12 mouse cellular contexts compared by ENCODE assay signal in the genomic region with DNA sequence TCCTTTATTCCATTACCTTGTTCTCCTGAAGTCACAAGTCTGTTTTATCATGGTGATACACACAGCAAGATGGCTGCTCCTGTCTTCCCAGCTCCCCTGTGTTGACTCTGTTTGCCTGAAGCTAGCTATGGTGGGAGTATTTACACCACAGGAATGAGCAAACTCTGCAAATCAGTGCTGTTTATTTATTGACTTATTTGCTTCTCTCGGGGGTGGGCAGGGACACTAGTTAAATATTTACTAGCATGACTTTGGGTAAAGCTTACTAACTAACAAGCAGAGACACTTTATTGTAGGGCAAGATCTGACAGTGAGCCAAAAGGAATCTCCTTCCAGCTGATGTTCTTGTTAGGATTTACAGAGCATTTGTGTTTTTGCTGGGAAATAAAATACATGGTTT.
"Had no signal": no experiment of that assay in that cellular context is flagged by ENCODE, and none has a peak within 500 bp of the region (broad histone marks: within the 10 kb centered on the region; RNA-seq: fewer than 3 reads in every experiment).

No protein-coding gene starts in this region.

- H3K27ac ChIP-seq: hindbrain, embryonic 15.5 days; left cerebral cortex, adult 2 months; limb, embryonic 15.5 days; liver, embryonic 14.5 days; midbrain, embryonic 15.5 days; neural tube, embryonic 13.5 days had no signal

- DNase-seq: lung, adult 18-20 months; right cerebral cortex, postnatal 4 days; spleen, adult 18-20 months; thymus, adult 2 months; thymus, postnatal 36 days had no signal

- H3K4me2 ChIP-seq: hindbrain, embryonic 15.5 days; limb, embryonic 15.5 days; midbrain, embryonic 15.5 days; neural tube, embryonic 13.5 days had no signal

- H3K27me3 ChIP-seq: hindbrain, embryonic 15.5 days; limb, embryonic 15.5 days; midbrain, embryonic 15.5 days; neural tube, embryonic 13.5 days had no signal

- ATAC-seq: inflammation-experienced regulatory T-cells, adult 6 months; midbrain, embryonic 15.5 days had no signal

- H3K9me3 ChIP-seq: hindbrain, embryonic 15.5 days; limb, embryonic 15.5 days; midbrain, embryonic 15.5 days; neural tube, embryonic 13.5 days had no signal

- H3K4me1 ChIP-seq: hindbrain, embryonic 15.5 days; limb, embryonic 15.5 days; midbrain, embryonic 15.5 days; neural tube, embryonic 13.5 days had no signal

- H3K4me3 ChIP-seq: hindbrain, embryonic 15.5 days; left cerebral cortex, adult 2 months; limb, embryonic 15.5 days; midbrain, embryonic 15.5 days; neural tube, embryonic 13.5 days had no signal

- H3K9ac ChIP-seq: hindbrain, embryonic 15.5 days; limb, embryonic 15.5 days; liver, embryonic 14.5 days; midbrain, embryonic 15.5 days; neural tube, embryonic 13.5 days had no signal

- H3K36me3 ChIP-seq: hindbrain, embryonic 15.5 days; limb, embryonic 15.5 days; midbrain, embryonic 15.5 days; neural tube, embryonic 13.5 days had no signal
